Mouse (Mus musculus) forebrain, embryonic 14.5 days (tissue): ENCODE measurements at regions not wholly inside any gene's neighbourhood (a gene's known extent, or its start where the extent isn't known, plus 50 kb on each side); places are given as distances from the start of the nearest gene placed in this dataset.

Experiments used
- ATAC-seq: fragments of 200-750 bp; cut with Nextera tagmentation; 2 replicates; pipeline ENCODE4 v1.8.0; 2017; ENCODE audit warnings: mild to moderate bottlenecking, moderate library complexity
- DNase-seq: peaks from one replicate; pipeline ENCODE4 v3.0.0-alpha.2; 2015; ENCODE audit warnings: low spot score
- H3K27ac ChIP-seq: fragments of 300-500 bp; sonication (generic); 2 replicates; pipeline ENCODE4 v1.5.1; 2014; ENCODE audit warnings: low read depth, mild to moderate bottlenecking, control low read depth, low read length, moderate library complexity
- H3K27me3 ChIP-seq: fragments of 300-500 bp; sonication (generic); replicated peaks from 2 replicates; pipeline ENCODE4 v1.6.1; 2014; ENCODE audit warnings: low read length, control low read depth, mixed read lengths; ENCODE audit not compliant: control insufficient read depth, insufficient read depth
- H3K36me3 ChIP-seq: fragments of 300-500 bp; sonication (generic); 2 replicates; pipeline ENCODE4 v1.6.1; 2014; ENCODE audit warnings: low read length, control low read depth; ENCODE audit not compliant: control insufficient read depth, insufficient read depth
- H3K4me1 ChIP-seq: fragments of 300-500 bp; sonication (generic); 2 replicates; pipeline ENCODE4 v1.6.1; 2014; ENCODE audit warnings: antibody characterized with exemption, low read length, control low read depth; ENCODE audit not compliant: control insufficient read depth, insufficient read depth
- H3K4me2 ChIP-seq: fragments of 300-500 bp; sonication (generic); 2 replicates; pipeline ENCODE4 v1.6.1; 2014; ENCODE audit warnings: mild to moderate bottlenecking, control low read depth, low read length
- H3K4me3 ChIP-seq: fragments of 300-500 bp; sonication (generic); 2 replicates; pipeline ENCODE4 v1.5.1; 2014; ENCODE audit warnings: low read depth, low read length, control low read depth
- H3K9ac ChIP-seq: fragments of 300-500 bp; sonication (generic); 2 replicates; pipeline ENCODE4 v1.6.1; 2014; ENCODE audit warnings: mild to moderate bottlenecking, low read length, control low read depth, moderate library complexity
- H3K9me3 ChIP-seq: fragments of 300-500 bp; sonication (generic); replicated peaks from 2 replicates; pipeline ENCODE4 v1.6.1; 2016; ENCODE audit warnings: low read length, control low read depth, mixed read lengths; ENCODE audit not compliant: control insufficient read depth
- WGBS: fragments of 180-500 bp; shearing (Covaris S2); extraction: QIAGEN DNeasy Blood & Tissue Kit; methylation state at CpG from one replicate; pipeline ENCODE4 v1.1.7; 2014; 5-methylcytosine and 5-hydroxymethylcytosine counted together

DNA sequence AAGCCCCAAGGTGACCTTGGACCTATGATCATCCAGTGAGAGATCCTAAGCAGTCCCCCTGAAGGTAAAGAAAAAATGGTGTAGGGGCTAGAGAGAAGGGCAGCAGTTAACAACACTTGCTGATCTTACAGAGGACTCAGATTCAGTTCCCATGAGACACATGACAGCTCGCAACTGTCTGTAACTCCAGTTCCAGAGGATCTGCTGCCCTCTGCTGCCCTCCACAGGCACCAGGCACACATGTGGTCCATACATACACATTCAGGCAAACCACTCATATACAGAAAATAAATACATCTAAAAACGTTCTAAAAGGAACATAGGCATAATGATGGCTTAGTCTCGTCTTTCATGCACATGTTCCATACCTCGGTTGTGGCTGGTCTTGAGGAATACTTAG, 81.2 kb downstream of the Klf4 start:
- Histone ChIP-seq H3K27ac (no peak overlapping the region), H3K4me1 (0 out of 2 replicates have a peak, but pooled peaks cover 3% of the 10 kb centered on the region), H3K9me3 (no peaks in the 10 kb centered on the region), H3K27me3 (no peaks in the 10 kb centered on the region), H3K4me2 (no peak overlapping the region), H3K9ac (no peak overlapping the region), H3K36me3 (no peaks in the 10 kb centered on the region), H3K4me3 (no peak overlapping the region)
- no peak for DNase-seq
- no peak for ATAC-seq
- 73% methylated on average over 4 of the region's 4 CpGs for WGBS

GRCm38 (mm10) chr4:55443489-55443888, 88.8 kb downstream of the Klf4 start:
- Histone ChIP-seq H3K9me3 (no peaks in the 10 kb centered on the region), H3K27me3 (no peaks in the 10 kb centered on the region), H3K4me2 (no peak overlapping the region), H3K4me3 (no peak overlapping the region), H3K27ac (no peak overlapping the region), H3K4me1 (no peaks in the 10 kb centered on the region), H3K36me3 (no peaks in the 10 kb centered on the region), H3K9ac (no peak overlapping the region)
- no peak for ATAC-seq
- DNase-seq: no peak
- 86% methylated on average over 9 of the region's 9 CpGs for WGBS

DNA sequence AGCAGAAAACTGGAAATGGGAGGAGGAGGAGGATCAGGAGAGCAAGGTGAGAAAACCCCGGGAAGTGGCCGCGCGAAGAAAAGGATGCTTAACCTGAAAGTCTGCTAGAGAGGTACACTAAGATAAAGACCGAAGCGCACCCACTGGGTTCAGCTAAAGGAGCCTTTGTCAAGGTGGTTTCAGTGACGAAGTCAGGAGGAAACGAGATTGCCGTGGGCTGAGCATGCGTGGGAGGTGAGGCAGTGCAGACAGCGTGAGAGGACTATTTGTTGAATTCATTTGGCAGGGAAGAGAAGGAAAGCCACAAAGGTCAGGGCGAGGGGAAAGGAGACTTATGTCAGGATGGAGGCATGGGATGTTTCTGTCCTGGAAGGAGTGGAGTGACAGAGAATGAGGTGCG, 90.2 kb downstream of the Klf4 start:
- no peaks in the 10 kb centered on the region for H3K4me1 ChIP-seq
- no peaks in the 10 kb centered on the region for H3K27me3 ChIP-seq
- DNase-seq (no peak), ATAC-seq (no peak)
- H3K27ac ChIP-seq: no peak overlapping the region
- no peak overlapping the region for H3K4me3 ChIP-seq
- no peak overlapping the region for H3K9ac ChIP-seq
- H3K36me3 ChIP-seq: no peaks in the 10 kb centered on the region
- H3K4me2 ChIP-seq: no peak overlapping the region
- WGBS: 69% methylated on average over 13 of the region's 13 CpGs
- H3K9me3 ChIP-seq: no peaks in the 10 kb centered on the region
